Mouse (Mus musculus): ENCODE data around the gene Cd276.
A peak's percentile ranks its signal among the peaks of the same experiment; 100 is the strongest.

Cd276 gene

DNA sequence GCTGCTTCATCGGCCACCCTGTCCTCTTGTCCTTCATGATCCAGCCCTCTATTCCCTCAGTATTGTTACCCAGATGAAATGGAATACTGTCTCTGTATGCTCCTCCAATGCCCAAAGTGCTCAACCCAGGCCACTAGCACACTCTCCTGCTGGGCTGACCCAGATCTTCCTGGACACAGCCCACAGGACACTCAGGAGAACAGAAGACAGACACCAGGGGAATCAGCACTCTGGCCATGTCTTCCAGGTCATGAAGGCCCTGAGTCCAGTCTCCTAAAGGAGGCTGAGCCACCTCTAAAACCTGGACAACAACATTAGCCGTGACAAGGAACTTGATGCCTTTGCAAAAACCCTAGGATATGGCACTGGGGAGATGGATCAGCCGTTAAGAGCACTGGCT lies 38.8 kb downstream of the Cd276 start:
- no peak for DNase-seq (ENCODE audit: low read depth, low spot score)

DNA sequence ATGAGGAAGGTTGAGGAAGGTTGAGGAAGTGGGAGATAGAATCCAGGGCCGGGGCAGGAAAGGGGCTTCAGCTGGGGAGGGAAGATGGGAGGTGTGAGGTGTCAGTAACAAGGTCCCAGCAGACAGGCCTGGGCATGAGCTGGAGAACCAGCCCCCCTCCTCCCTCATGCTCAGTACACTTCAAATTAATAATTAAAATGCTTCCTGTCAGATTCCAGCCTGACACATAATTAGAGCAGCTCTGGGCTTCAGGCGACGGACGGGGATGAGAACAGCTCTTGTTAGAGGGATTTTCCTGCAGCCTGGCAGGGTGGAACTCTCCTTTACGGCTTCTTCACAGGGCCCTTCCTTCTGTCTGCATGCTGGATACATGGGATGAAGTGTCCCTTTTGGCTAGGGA lies 41.5 kb downstream of the Cd276 start:
- DNase-seq (ENCODE audit: low read depth, low spot score) = no peak

DNA sequence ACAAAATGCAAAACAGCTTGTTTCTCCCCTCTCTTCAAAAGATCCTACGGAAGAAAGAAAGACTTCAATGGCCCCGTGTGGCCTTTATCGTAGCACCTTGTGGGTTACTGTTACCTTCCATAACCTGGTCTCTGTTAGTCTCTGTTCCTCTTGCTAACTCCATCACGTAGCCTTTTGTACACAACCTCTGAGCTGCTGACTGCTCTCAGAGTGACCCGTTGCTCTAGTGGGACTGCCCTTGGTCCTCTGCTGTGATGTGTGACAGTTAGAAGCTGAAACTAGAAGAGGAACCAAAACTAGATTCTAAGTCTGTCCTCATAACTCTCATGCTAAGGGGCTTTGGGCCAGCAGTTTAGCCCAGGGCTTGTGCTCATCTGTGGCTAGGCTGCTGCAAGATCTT lies 44.8 kb downstream of the Cd276 start:
- DNase-seq (ENCODE audit: low read depth, low spot score) = no peak

DNA sequence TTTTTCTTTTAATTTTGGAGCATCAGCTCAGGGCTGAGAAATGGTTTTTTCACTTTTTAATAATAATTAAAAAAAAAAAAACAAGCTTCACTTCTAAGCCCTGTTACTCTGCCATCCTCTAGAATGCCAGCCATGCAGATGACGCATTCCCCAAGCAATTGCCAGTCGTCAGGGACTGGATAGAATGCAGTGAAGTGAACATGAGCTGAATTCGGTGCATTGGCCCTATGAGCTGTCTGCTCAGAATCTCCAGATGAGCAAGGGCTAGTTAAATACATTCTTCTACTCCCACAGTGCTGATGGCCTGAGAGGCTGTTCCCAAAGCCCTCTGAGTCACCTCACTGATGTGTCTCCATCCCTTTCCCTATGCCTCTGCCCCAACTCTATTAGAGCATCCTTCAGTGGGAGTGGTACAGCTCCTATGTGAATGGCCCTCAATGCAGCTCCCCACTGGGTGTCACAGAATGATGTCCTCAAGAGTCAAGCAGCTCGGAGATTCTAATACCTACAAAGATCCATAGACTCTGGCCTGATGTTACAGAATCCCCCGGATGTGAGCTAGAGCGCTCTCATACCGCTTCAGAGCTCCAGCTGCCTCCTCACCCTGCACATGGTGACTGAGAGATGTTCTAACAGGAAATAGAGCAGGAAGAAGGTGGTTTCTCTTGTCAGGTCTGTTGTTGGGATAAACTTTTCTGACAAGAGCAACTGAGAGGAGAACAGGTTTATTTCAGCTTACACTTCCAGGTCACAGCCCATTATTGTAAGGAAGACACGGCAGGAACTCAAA lies 47.8 kb downstream of the Cd276 start:
- no peak for DNase-seq (ENCODE audit: low read depth, low spot score)

DNA sequence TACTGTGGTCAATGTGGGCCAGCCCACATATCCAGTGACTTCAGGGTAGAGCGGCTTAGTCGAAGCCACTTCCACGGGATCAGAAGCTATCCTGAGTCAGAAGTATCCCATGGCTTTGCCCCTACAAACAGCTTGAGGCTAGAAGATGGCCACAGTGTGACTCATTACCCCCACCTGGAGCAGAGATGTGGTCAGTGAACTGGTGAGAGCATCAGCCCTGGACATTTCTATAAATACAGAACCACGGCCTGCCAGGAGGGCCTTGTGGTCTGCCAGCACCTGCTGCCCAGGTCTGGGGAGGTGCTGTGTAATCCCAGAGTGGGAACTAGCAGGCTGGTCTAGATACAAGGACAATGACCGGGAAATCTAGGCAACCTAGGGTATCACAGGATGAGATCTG lies 54.3 kb downstream of the Cd276 start:
- DNase-seq (ENCODE audit: low read depth, low spot score) = no peak

DNA sequence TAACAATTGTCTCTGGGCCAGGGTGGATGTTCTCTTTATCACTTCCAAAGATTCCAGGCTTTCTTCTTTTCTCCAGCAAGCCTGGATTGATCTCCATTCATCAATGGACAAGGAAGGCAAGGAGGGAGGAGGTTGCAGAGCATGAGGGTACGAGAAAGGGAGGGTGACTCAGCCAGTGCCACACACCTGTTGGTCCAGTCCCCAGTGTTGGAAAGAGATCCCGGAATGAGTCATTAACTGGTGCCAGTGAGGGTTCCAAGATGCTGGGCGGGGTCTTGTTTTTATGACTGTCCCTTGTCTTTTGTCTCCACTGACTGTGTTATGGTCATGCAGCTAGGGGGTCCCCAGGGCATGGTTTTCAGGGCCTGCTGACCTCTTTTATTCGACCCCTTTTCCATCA lies 57.3 kb downstream of the Cd276 start:
- DNase-seq (ENCODE audit: low read depth, low spot score) = no peak

DNA sequence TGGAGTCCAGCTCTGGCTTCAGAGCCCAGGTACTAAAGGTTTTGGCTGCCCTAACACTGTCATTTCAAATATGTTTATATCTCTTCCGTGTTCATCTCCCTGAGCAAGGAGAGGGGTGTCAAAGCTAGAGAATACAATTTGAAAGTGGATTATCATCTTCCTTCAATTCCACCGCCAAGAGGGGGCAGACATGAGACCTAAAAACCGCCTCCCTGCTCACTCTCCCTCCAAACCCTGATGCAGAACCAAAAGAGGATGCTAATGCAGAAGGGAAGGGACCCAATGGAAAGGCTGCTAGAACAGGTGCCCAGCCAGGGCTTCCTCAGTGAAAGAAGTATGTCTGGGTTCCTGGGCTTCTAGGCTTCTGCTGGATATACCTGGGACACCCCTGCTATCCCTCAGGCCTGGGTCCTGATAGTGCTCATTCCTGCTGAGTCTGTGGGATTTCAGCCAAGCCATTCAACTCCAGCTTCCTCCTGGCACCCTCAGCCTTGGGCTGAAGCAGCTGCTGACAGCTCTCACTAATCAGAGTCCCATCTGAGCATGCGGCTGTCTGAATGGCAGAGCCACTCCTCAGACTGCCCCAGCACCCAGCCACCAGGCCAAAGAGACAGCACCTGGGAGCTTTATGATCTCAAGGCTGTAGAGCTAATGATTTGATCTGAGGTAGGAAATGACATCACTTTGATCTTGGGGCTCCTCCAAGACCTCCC lies 58.6 kb downstream of the Cd276 start:
- DNase-seq (ENCODE audit: low read depth, low spot score) = no peak

DNA sequence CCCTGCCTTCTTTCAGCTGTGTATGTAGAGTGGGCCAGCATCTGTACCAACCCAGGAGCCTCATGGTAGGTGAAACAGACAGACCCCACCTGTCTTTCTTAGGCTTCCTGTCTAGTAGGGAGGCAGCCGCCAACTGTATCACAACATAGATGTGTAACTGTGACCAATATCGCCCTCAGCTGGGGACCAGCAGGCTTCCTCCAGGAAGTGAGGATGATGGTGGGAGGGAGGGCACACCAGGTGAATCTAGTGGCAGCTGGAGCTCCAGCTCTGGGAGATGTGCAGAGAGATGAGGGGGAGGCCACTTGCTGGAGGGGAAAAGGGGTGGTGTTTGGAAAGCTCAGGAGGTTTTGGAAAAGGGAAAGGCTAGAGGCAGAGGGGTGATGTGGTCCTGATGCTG lies 60.2 kb downstream of the Cd276 start:
- no peak for DNase-seq (ENCODE audit: low read depth, low spot score)

DNA sequence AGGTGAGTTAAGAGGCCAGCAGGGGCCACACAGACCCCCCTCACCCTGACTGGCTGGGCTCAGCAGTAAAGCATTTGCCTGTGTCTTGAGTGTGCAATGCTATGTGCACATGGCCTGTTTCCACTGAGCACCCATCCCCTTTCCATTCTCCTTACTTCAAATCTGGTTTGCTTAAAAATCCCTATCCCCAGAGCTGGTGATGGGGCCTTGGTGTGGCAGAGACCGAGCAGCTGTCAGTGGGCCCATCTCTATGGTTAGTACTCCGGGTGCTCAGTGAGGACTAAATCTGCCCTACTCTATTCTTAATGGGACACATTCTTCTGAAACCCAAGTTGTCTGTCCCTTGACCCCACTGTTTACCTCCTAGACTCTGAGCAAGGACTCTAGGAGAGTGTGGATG lies 64.8 kb downstream of the Cd276 start:
- no peak for DNase-seq (ENCODE audit: low read depth, low spot score)

DNA sequence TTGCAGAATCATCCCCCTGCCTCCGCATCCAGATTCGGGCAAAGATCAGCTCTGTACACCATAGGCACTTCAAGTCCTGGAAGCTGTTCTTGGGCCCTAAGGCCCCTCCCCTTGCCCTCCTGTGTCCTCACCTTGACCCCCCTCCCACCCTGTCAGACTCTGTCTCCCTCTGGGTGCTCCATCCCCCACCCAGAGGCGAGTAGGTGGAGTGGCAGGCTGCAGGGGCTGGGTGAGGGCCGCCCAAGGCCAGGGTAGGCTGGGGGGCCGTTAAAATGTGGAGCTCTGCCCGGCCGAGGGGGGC lies 65.4 kb downstream of the Cd276 start:
- DNase-seq (ENCODE audit: low read depth, low spot score) = no peak

DNA sequence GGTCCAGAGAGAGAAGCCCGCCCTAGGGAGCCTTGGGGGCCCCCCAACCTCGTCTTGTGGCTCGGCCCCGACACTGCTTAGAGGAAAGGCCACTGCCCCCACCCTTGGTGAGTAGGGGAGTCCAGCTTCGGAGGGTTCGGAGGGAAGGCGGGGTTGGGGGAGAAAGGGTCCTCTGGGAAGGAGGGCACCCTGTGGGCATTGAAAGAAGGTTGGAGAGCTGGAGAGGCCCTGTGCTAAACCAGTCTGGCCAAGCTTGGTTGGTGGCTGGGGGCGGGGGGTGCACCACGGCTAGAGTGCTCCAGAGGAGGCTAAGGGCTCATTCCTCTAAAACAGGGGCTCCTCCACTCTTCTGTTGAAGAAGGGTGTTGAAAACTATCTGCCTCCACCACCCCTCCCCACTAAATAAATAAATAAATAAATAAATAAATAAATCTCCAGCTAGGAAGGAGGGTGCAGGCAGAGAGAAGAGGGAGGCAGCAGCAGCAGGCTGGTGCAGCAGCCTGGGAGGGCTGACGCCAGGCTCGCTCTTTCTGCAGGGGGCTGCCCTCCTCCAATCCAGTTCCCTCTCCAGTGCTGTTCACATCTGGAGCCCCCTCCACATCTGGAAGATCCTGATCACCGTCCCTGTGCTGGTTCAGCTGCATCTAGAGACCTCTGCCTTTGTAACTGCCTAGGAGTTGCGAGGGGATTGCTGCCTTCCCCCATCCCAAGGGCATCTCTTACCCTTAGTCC lies 65.9 kb downstream of the Cd276 start:
- DNase-seq (ENCODE audit: low read depth, low spot score) = no peak

DNA sequence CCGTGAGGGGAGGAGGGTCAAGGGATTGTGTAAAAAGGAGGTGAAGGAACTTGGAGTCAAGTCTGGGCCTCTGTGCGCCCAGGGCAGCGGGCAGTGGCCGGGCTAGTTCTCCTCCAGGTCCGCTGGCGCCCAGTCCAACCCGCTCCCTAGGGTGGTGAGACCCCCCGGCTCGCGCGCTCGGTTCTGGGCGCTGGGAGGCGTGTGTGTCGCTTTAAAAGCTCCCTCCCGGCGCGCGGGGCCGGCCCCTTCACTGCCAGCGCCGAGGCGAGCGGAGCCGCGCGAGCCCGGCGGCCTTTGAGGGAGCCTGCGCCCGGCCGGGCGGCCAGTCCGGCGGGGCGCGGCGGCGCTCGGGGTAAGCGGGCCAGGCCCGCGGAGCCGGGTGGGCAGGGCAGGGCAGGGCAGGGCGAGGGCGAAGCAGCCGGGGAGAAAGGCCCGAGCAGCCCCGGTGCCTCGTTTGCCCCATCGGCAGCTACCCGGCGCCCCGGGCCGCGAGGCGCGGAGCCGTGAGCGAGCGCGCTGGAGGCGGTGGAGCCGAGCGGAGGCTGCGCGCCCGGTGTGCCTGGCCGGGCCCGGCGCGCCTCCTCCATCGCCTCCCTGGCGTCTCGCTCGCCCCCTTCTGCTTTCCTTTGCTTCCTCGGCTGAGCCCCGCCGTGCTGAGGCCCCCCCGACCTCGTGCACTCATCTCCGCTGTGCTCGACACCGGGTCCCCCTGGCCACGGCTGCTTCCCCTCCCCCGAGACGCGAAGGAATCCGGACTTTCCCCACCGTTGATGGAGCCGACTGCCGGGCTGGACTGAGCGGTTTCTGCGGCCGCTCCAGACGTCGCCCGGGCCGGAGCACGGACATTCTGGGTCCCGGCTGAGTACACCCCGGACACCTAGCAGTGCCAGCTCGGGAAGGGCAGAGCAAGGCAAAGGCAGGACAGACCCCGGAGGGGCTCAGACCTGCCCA lies 67.1 kb downstream of the Cd276 start, which contains the start of gene Insyn1:
TSS of gene Insyn1 (plus strand) at position 753 of the 951 bp plus-strand sequence.
- DNase-seq (ENCODE audit: low read depth, low spot score) = peak; percentile 61

DNA sequence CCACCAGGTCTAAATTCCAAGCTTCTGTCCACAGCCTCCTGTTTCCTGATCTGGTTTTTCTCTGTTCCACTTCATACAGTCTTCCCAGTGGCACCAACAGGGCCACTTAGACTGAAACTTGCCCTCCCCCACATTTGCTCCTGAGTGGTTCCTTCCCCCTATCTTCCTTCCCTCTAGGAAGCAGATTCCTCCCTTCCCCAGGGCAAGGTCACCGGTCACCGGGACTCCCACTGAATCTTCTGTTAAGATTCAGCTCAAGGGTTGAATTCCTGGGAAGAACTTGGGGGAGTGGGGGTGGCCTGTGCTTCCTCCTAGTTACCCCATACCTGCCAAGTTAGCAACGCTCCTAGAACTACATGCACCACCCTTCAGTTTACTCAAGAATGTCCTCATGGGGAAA lies 68.2 kb downstream of the Cd276 start:
- no peak for DNase-seq (ENCODE audit: low read depth, low spot score)
